Mouse (Mus musculus) urinary bladder, postnatal 25 days (tissue): Measurements from ENCODE around the gene Fbxo28.

Experiments used
- DNase-seq: peaks from one replicate; pipeline ENCODE4 v3.0.0; 2022; ENCODE audit warnings: low spot score

Fbxo28 gene

GRCm38 (mm10) chr1:182288601-182289000, 52.8 kb downstream of the Fbxo28 start:
- no peak for DNase-seq

DNA sequence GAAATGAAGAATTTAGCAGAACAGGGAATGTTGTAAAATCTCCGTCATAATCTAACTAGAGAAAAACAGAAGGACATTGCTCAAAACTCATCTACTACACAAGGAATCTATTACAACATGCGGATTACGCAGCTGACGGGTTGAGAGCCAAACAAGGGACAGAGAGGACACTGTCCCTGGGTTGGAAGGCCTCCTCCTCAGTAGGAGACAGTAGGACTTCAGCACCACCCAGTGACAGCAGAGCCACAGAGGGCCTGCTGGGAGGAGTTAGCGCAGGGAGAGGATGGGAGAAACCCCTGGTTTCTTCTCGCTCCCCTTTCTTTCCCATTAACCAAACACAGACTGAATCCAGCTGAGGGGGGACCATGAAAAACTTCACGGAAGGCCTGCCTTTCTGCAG, 53.6 kb downstream of the Fbxo28 start:
- no peak for DNase-seq

- no peak for DNase-seq
Measured at GRCm38 (mm10) chr1:182284795-182285194, 56.6 kb downstream of the Fbxo28 start.

DNA sequence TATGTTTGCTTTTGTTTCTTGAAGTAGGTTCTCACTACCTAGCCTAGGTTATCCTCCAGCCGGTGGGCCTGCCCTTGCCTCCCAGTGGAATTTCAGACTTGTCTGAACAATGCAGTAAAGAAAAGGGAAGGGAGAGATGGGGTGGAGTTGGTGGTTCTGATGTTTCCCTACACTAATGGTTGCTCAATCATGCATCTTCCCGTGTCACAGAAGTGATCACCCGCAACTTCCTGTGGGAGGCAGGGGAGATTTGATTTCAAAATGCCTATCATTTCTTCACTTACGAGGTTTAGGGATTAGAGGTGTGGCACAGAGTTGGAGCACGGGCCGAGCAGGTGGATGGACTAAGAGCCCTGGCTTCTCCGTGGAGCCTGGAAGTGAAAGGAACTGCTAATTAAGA, 58.2 kb downstream of the Fbxo28 start:
- DNase-seq: no peak

GRCm38 (mm10) chr1:182282091-182283075, 59.0 kb downstream of the Fbxo28 start, which contains the start of gene Degs1:
Degs1 (minus strand) TSS chr1:182282804.
- peak; percentile 97 for DNase-seq

DNA sequence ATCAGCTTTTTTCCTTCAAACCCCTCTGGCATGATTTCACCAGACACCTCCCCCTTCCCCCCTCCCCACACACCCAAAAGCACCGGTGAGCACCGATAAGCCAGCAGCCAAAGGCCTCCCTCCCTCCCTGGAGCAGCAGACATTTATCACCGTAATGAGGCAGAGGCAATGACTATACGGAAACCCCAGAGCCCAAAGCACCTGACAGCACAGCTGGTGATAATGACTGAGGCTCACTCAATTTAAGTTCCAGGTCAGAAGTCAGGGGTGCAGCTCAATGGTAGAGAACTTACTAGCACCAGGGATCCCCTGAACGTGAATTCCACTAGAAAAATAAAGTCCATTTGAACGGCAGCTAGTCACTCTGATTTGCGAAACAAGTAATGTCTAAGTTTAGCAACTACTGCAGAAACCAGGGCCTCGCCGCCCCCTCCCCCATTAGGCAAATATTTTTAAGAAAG, 60.1 kb downstream of the Fbxo28 start:
- DNase-seq: no peak

- DNase-seq: no peak
Measured at GRCm38 (mm10) chr1:182280577-182280976, 60.9 kb downstream of the Fbxo28 start.

DNA sequence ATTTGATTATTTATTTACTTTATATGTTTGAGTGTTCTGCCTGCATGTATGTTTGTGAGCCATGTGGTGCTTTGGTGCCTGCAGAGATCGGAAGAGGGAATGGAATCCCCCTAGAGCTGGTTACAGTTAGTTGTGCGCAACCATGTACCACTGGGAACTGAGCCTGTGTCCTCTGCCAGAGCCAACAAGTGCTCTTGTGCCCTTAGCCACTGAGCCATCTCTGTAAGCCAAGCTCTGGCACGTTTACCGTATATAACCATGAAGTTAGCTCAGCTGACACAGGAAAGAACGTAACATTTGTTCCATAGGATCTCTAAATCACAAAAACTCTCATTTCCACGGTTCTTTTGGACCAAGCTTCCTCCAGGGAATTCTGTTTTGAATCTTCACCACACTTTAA, 61.4 kb downstream of the Fbxo28 start:
- no peak for DNase-seq

DNA sequence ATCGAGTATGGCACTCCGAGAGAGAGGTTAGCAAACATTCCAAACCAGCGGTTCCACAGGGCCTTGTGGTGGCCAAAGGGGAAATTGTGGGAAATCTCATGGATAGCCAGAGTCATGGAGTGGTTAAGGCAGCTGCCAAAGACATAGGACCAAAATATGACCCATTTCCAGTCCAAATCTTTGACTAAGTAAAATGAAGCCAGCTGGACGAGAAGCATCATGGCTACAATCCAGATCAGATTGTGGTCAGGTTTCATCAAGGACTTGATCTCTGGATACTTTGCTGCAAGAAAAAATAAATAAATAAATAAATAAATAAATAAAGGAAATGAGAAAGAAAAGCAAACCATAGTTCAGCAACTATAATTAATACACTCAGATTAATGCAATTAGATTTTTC, 62.0 kb downstream of the Fbxo28 start:
- no peak for DNase-seq

DNA sequence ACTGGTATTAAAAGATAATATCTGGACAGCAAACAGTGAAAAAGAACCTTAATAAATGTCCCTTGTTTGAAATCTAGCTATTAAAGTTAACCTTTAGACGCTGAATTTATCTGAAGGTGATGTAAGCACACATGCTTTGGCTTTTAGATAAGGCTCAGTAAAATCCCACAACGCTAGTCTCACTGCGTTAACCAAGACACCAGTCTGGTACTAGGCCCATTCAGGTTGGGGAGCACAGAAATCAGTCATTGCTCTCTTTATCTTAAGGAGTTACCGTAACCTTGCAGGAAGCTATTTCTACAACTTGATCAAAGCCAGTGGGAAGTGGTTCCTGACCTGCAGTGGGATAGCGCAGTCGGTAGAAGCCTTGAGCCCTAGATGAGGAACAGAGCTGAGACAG, 66.3 kb downstream of the Fbxo28 start:
- no peak for DNase-seq

GRCm38 (mm10) chr1:182271632-182272031, 69.8 kb downstream of the Fbxo28 start:
- no peak for DNase-seq

- no peak for DNase-seq
Measured at GRCm38 (mm10) chr1:182271130-182271529, 70.3 kb downstream of the Fbxo28 start.

GRCm38 (mm10) chr1:182268317-182268716, 73.1 kb downstream of the Fbxo28 start:
- no peak for DNase-seq

DNA sequence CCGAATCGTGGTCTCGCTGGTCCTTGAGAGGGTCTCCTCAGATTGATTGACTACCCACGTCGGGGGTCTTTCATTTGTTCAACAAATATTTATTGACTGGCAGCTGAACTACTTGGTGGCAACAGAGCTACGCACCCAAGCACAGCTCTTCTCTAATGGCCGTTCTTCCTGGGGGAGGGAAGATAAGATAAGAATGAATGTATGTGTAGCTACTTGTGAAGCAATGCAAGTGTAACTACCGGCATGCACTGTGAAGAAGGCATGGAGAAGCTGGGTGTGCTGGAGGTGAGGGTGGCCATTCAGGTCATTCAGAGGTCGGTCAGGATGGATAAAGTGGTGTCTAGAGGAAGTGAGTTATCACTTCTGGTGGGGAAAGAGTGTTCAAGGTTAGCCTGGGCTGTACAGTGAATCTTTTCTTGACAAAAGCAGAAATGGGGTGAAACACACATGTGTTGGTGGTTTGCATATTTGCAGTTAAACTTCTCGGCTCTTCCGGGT, 75.4 kb downstream of the Fbxo28 start:
- DNase-seq: no peak
